Mouse (Mus musculus) neural tube, embryonic 11.5 days (tissue): ENCODE results near the gene Pdzd8. TPM values are rescaled to one million over a fixed set of nuclear protein-coding genes. Genes with fewer than 3 reads are reported as not detected.

Experiments used
- ATAC-seq: fragments of 200-750 bp; cut with Nextera tagmentation; 2 replicates; pipeline ENCODE4 v1.8.0; 2017; ENCODE audit warnings: moderate number of reproducible peaks, mild to moderate bottlenecking, moderate TSS enrichment, moderate library complexity; ENCODE audit not compliant: insufficient read depth, low FRiP score, low TSS enrichment
- DNase-seq: peaks from one replicate; pipeline ENCODE4 v3.0.0-alpha.2; 2015; ENCODE audit warnings: low spot score
- H3K27ac ChIP-seq: fragments of 300-500 bp; sonication (generic); 2 replicates; pipeline ENCODE4 v1.5.1; 2014; ENCODE audit warnings: low read depth, mild to moderate bottlenecking, low read length
- H3K27me3 ChIP-seq: fragments of 300-500 bp; sonication (generic); 2 replicates; pipeline ENCODE4 v1.6.1; 2014; ENCODE audit warnings: mild to moderate bottlenecking, low read length, mixed read lengths; ENCODE audit not compliant: control insufficient read depth, insufficient read depth
- H3K36me3 ChIP-seq: fragments of 300-500 bp; sonication (generic); 2 replicates; pipeline ENCODE4 v1.6.1; 2014; ENCODE audit warnings: mild to moderate bottlenecking, low read length, moderate library complexity, mixed read lengths; ENCODE audit not compliant: control insufficient read depth, insufficient read depth
- H3K4me1 ChIP-seq: fragments of 300-500 bp; sonication (generic); 2 replicates; pipeline ENCODE4 v1.6.1; 2014; ENCODE audit warnings: low read length, mixed read lengths; ENCODE audit not compliant: control insufficient read depth, insufficient read depth
- H3K4me2 ChIP-seq: fragments of 300-500 bp; sonication (generic); 2 replicates; pipeline ENCODE4 v1.6.1; 2014; ENCODE audit warnings: low read depth, mild to moderate bottlenecking, moderate library complexity
- H3K4me3 ChIP-seq: fragments of 300-500 bp; sonication (generic); 2 replicates; pipeline ENCODE4 v1.5.1; 2014; ENCODE audit warnings: low read depth, low read length
- H3K9ac ChIP-seq: fragments of 300-500 bp; sonication (generic); 2 replicates; pipeline ENCODE4 v1.6.1; 2014; ENCODE audit warnings: mild to moderate bottlenecking, low read length
- H3K9me3 ChIP-seq: fragments of 300-500 bp; sonication (generic); 2 replicates; pipeline ENCODE4 v1.6.1; 2016; ENCODE audit warnings: low read length; ENCODE audit not compliant: control insufficient read depth
- WGBS: fragments of 180-500 bp; shearing (Covaris S2); extraction: QIAGEN DNeasy Blood & Tissue Kit; methylation state at CpG from one replicate; pipeline ENCODE4 v1.1.7; 2014; 5-methylcytosine and 5-hydroxymethylcytosine counted together
- polyA plus RNA-seq: library from polyadenylated mRNA; unstranded; fragments of >200 nt; fragmentation: Nextera tagmentation; extraction: Ambion mirVana; gene quantifications from 2 replicates; pipeline ENCODE4 v1.2.1, GENCODE M21; 2014

Gene Pdzd8
- polyA plus RNA-seq, 1 experiment from 2014 or later = 16.4 TPM

DNA sequence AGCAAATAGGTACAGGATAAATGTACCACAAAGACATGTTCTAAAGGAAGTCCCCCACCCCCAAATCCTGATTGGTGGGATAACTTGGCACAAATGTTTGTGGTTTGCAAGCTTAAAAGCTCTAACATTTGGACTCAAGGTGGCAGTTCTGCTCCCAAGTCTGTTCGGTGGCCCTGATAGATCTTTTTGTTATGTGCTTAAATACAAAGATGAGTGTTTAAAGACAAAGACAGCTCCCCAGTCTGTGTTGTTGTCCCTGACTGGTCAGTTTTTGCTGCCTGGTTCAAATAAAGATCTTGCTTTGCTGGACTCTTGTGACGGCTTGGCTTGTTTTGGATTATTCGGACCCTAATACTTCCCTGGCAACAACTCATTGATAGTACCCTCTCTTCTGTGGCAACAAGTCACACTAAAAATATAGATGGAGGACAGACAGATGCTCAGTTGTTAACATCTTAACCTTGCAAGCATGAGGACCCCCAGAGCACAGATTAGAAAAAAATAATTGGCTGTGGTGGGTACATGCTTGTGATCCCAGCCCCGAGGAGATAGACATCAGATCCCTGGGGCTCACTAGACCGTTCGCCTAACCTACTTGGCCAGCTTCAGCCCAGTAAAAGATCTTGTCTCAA lies 3.9 kb upstream of the Pdzd8 start:
- Histone ChIP-seq H3K9me3 (no peaks in the 10 kb centered on the region), H3K4me3 (no peak overlapping the region), H3K4me1 (peaks cover under 1% of the 10 kb centered on the region; the same call in 1 of the 2 replicates), H3K4me2 (no peak overlapping the region), H3K27me3 (no peaks in the 10 kb centered on the region), H3K27ac (no peak overlapping the region), H3K36me3 (no peaks in the 10 kb centered on the region), H3K9ac (no peak overlapping the region)
- DNase-seq = no peak
- no peak for ATAC-seq
- 96% methylated on average over 6 of the region's 6 CpGs for WGBS

DNA sequence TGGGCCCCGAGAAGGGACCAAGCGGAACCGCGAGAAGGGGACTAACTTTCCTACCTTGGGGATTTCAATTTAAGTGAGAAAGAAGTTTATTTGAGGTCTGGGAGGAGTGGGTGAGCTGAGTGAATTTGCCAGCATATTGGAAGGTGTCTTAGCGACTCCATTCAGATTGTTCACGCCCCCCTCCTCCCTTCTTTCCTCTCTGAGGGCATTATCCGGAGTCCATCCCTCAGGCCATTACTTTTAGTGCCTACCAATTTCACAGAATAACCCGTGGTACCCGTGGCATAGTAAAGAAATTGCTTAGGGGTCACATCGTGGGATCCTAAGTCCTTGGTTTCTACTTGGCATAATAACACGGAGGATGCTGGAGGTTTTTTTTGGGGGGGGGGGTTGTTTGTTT lies 745 bp upstream of the Pdzd8 start:
- Histone ChIP-seq H3K27ac (peak overlapping the region; percentile 86), H3K4me1 (peaks cover 17% of the 10 kb centered on the region), H3K9me3 (no peaks in the 10 kb centered on the region), H3K36me3 (no peaks in the 10 kb centered on the region), H3K27me3 (no peaks in the 10 kb centered on the region), H3K4me3 (peak overlapping the region; percentile 87), H3K9ac (peak overlapping the region; percentile 90), H3K4me2 (peak overlapping the region; percentile 100)
- ATAC-seq (no peak; the same call in 1 of the 2 replicates), DNase-seq (no peak)
- WGBS = 1% methylated on average over 11 of the region's 11 CpGs

DNA sequence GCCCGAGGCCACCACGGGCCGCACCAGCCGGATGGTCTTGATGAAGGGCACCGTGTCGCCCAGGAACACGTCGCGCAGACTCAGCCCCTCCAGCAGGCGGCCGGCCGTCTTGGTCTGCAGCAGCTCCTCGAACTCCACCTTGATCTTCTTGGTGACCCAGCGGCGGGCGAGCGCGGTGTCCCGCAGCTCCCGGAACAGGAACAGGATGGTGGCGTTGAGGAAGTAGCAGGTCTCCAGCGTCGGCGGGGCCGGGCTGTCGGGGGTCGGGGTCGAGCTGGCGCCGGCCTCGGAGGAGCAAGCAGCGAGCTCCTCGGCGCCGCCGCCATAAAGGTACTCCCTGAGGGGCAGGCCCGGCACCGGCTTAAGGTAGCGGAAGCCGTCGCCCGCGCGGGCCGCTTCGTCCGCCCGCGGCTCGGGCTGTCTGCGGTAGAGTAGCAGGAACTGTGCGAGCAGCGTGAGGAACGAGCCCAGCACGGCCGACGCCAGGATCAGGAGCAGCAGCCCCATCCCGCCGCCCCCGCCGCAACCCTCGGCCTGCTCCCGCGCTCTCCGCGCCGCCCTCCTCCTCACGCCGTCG lies 411 bp downstream of the Pdzd8 start:
- no peaks in the 10 kb centered on the region for H3K36me3 ChIP-seq
- H3K9ac ChIP-seq = peak overlapping the region; percentile 90
- DNase-seq (peak; percentile 70), ATAC-seq (peak; percentile 39)
- no peaks in the 10 kb centered on the region for H3K27me3 ChIP-seq
- H3K4me3 ChIP-seq = peak overlapping the region; percentile 87
- peaks cover 17% of the 10 kb centered on the region for H3K4me1 ChIP-seq
- WGBS = 0% methylated on average over 38 of the region's 70 CpGs
- H3K27ac ChIP-seq = peak overlapping the region; percentile 86
- H3K4me2 ChIP-seq = peak overlapping the region; percentile 100
- H3K9me3 ChIP-seq = no peaks in the 10 kb centered on the region

DNA sequence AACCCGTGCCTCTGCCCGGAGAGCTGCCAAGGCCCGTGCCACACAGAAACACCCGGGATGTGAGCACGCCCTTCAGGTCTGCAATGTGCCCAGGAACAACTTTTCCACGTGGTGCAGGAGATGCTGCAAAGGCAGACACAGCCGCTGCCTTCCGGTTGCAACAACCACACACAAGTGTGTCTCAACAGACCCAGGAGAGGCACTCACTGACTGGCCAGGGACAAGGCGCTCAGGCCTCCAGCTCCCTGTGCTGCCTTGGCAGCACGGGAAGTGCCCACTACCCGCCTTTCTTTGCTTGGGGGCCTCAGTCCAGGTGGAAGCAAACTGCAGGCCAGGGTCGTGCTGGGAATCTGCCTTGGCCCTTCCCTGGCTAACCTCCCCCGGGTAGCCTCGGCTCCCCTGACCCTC lies 1.3 kb downstream of the Pdzd8 start:
- Histone ChIP-seq H3K36me3 (no peaks in the 10 kb centered on the region), H3K27ac (no peak overlapping the region), H3K4me3 (peak overlapping the region; percentile 87), H3K4me2 (peak overlapping the region; percentile 100), H3K4me1 (peaks cover 17% of the 10 kb centered on the region), H3K9ac (peak overlapping the region; percentile 90), H3K27me3 (no peaks in the 10 kb centered on the region), H3K9me3 (no peaks in the 10 kb centered on the region)
- no peak for ATAC-seq
- peak; percentile 29 for DNase-seq
- 1% methylated on average over 14 of the region's 14 CpGs for WGBS

DNA sequence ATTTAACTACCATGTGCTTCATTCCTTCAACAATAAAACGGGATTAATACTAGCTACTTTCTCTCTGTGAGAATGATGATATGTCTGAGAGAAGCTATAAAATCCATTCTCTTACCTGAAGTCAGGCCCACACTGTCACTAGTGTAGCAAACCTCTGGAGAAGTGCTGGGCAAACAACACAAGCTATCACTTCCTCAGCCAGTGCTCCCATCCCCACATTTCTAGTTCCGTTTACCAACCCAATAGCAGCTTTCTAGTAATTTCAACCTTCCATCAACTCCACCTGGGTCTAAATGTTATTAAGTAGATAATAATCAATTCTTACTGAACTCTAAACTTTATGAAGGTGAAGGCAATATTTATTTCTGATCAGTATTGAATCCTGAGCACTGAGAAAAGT lies 2.6 kb downstream of the Pdzd8 start:
- peak overlapping the region; percentile 0; the same call in 1 of the 2 replicates for H3K4me3 ChIP-seq
- no peaks in the 10 kb centered on the region for H3K36me3 ChIP-seq
- H3K27ac ChIP-seq = no peak overlapping the region
- DNase-seq = no peak
- no peak for ATAC-seq
- no peaks in the 10 kb centered on the region for H3K27me3 ChIP-seq
- peaks cover 19% of the 10 kb centered on the region for H3K4me1 ChIP-seq
- WGBS = 42% methylated on average over 2 of the region's 2 CpGs
- peak overlapping the region; percentile 100 for H3K4me2 ChIP-seq
- no peak overlapping the region for H3K9ac ChIP-seq
- no peaks in the 10 kb centered on the region for H3K9me3 ChIP-seq

DNA sequence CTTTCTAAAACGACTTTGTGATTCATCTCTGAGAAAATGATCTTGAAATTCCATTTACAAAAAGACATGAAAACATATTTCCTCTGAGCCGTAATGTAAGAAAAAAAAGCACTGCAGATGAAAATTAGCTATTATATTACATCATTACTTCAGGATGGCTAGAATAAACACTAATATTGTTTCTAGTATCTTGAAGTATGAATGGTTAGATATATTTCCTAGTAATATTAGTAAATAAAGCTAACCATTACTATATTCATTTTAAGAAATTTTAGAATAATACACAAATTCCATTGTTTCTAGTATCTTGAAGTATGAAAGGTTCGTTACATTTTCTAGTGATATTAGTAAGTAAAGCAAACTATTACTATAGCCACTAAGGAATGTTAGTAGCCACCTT lies 5.7 kb downstream of the Pdzd8 start:
- Histone ChIP-seq H3K27ac (no peak overlapping the region), H3K9me3 (no peaks in the 10 kb centered on the region), H3K4me3 (no peak overlapping the region), H3K9ac (no peak overlapping the region), H3K36me3 (no peaks in the 10 kb centered on the region), H3K4me2 (no peak overlapping the region), H3K4me1 (peaks cover 19% of the 10 kb centered on the region), H3K27me3 (no peaks in the 10 kb centered on the region)
- 89% methylated on average over 3 of the region's 3 CpGs for WGBS
- DNase-seq (no peak), ATAC-seq (no peak)

DNA sequence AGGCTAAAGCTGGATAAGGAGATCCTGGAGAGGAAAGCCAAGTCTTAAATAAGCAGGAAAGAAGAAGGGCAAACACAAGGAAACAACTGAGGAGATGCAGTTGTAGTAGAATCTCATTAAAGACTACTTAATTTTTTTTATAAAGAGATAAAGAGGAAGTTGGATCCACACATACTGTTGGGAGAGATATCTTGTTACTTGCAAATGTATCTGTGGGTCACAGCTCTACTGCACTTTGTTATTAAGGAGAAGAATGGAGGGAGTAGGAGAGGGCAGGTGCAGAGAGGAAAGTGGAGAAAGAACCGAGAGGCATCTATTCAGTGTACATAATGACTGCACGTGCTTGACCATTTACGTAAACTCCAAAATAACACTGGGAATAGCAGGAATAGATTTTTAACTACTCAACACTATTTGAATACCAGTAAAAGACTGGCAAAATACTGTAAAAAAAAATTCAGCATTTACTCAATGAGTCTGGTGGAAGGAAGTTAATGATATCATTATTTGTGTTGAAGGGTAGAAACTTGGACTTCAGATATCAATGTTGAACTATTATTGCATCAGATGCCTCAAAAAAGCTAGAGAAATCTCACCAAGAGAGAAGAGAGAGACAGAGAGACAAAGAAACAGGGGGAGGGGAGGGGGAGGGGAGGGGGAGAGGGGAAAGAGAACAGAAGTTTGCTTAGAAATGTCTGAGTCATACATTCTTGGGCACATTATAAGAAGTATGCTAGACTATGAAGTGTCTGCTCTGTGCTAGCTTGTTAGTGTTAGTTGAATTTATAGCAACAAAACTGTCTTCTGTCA lies 7.5 kb downstream of the Pdzd8 start:
- WGBS = 91% methylated on average over 3 of the region's 3 CpGs
- Histone ChIP-seq H3K4me2 (no peak overlapping the region), H3K4me1 (peaks cover 8% of the 10 kb centered on the region; the same call in 1 of the 2 replicates), H3K27me3 (no peaks in the 10 kb centered on the region), H3K9me3 (no peaks in the 10 kb centered on the region), H3K9ac (no peak overlapping the region), H3K27ac (no peak overlapping the region), H3K4me3 (no peak overlapping the region), H3K36me3 (no peaks in the 10 kb centered on the region)
- ATAC-seq (no peak), DNase-seq (no peak)

DNA sequence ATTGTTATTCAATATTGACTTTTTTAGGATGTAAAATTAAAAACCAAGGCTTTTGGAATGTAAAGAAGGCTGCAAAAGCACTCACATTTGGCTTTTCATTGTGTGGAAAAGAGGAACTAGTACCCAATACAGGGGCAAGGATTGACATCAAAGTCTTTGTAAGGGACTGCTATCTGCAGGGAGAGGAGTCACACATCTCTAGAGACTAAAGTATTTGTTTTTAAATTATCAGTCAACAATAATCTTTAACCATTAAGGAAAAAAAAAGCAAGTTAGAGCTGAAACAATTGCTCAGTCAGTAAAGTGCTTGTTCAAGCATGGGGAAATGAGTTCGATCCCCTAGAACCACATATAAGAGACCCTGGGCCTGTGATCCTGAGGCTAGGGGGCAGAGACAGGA lies 8.9 kb downstream of the Pdzd8 start:
- H3K36me3 ChIP-seq = no peaks in the 10 kb centered on the region
- 85% methylated on average over 1 of the region's 1 CpGs for WGBS
- no peaks in the 10 kb centered on the region for H3K27me3 ChIP-seq
- no peak overlapping the region for H3K27ac ChIP-seq
- ATAC-seq = no peak
- no peak overlapping the region for H3K9ac ChIP-seq
- 0 out of 2 replicates have a peak, but pooled peaks cover 2% of the 10 kb centered on the region for H3K4me1 ChIP-seq
- DNase-seq = no peak
- H3K4me2 ChIP-seq = no peak overlapping the region
- no peak overlapping the region for H3K4me3 ChIP-seq
- H3K9me3 ChIP-seq = no peaks in the 10 kb centered on the region
